Mouse (Mus musculus) brain, embryonic 14.5 days (tissue): ENCODE results near the gene Rnf31.

Source experiments
- CTCF ChIP-seq: fragments of 200-500 bp; IDR thresholded peaks from 2 replicates; pipeline ENCODE4 v1.5.1; 2012; ENCODE audit warnings: inconsistent platforms, mild to moderate bottlenecking, moderate library complexity, borderline replicate concordance; ENCODE audit not compliant: insufficient read depth, insufficient read length; ENCODE audit errors: extremely low read depth
- POLR2A ChIP-seq: fragments of 200-500 bp; IDR thresholded peaks from 2 replicates; pipeline ENCODE4 v1.6.1; 2012; ENCODE audit warnings: mild to moderate bottlenecking, inconsistent platforms, borderline replicate concordance; ENCODE audit not compliant: poor library complexity, insufficient read depth, insufficient read length, severe bottlenecking; ENCODE audit errors: extremely low read depth

DNA sequence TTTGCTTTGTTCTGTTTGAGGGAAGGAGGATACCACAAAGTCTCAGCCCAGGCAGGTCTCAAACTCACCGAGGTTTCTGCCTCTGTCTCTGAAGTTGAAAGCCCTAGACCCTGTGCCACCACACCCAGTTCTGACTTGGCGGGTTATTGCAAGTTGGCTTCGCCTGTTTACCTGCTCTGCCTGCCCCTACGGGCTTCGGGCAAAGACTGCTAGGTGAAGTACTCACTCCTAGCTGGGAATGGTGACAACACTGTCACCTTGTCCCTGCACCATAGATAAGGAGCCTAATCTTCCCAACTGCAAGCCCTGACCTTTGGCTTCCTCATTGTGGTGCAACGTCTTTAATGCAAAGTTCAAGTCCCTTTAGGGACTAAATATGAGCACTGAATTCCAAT, 5.9 kb upstream of the Rnf31 start:
- no peak for TF ChIP-seq POLR2A
- no peak for TF ChIP-seq CTCF
